Mouse (Mus musculus): Measurements from ENCODE around the gene Trim45. TPM values are rescaled to one million over a fixed set of nuclear protein-coding genes. Genes with fewer than 3 reads are reported as not detected.

The Trim45 gene
- polyA plus RNA-seq, 1 experiment from 2014 or later: 0.59 TPM

DNA sequence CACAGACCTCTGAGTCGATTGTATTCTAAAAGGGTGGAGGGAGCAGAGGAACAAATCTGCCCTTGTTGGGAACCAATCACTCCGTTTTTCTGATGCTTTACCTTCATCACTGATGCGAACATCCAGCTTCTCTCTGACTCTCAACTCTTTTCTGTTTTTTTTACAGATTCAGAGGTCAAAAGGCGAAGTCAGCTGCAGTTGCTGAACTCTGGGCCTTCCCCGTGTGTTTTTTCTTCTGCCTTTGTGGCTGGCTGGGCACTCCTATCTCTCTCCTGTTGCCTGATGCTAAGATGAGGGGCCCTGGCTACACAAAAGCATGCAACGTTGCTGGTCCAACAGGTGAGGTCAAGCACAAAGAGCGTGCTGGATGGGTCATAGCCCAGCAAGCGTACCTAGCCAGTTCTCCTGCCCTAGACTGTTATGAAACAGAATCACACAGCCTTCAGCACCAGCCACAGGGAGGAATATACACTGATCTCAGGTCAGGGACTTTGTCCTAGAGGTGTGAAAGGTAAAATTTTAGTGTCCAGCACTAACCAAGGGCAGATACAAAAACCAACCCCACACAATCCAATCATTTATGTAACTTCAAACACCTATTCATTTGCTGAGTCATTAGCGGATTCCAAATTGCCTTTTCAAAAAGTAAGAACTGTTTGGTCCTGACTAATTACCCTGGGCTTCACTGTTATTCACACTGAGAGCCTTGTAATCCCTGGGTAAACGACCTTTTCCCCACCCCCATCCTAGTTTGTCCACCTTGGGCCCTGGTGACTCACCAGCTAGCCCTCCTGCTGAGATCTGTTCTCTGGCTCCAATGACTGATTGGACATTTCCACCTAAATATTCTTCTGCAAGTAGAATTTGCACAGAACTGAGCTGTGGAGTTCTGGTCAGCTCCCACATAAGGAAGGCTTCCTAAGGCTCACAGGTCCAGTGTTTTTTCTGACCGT, 29.3 kb upstream of the Trim45 start:
- 56% methylated on average over 11 of the region's 11 CpGs for WGBS (ENCODE audit: insufficient replicate concordance)
- ATAC-seq: peak; percentile 63; the same call in 1 of the 2 replicates
- no peak for DNase-seq
- H3K4me2 ChIP-seq (ENCODE audit: low read depth, low read length): no peak overlapping the region
- no peak overlapping the region for H3K9ac ChIP-seq (replicated peaks)
- no peaks in the 10 kb centered on the region for H3K9me3 ChIP-seq (ENCODE audit: low read length)
- H3K27me3 ChIP-seq (ENCODE audit: insufficient read depth, low read length): no peaks in the 10 kb centered on the region
- H3K4me1 ChIP-seq (ENCODE audit: insufficient read depth): no peaks in the 10 kb centered on the region; the same call in 1 of the 2 replicates
- no peak overlapping the region for H3K27ac ChIP-seq (ENCODE audit: low read depth)
- H3K36me3 ChIP-seq (replicated peaks; ENCODE audit: insufficient read depth, low read length): no peaks in the 10 kb centered on the region
- no peak overlapping the region for H3K4me3 ChIP-seq (ENCODE audit: low read depth, low read length)
- no peak for TF ChIP-seq CTCF (IDR thresholded peaks at IDR 0.05; ENCODE audit: low read depth)

DNA sequence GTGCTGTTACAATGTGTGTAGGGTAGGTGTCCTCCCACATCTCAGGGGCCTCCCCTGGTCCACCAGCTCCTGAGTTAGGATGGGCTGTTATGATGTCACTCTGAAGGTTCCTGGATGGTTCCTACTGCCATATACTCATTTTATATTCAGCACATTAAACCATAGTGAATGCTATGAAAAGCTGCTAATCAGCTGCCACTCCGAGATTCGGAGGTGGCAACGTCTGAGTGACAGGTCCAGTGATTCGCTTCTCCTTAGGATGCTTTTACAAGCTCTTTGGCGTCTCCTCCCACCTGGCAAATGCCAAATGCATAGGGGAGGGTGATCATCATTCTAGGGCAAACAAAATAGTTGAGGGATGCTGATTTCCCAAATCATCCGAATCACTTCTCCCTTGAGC, 26.5 kb upstream of the Trim45 start:
- DNase-seq: no peak

DNA sequence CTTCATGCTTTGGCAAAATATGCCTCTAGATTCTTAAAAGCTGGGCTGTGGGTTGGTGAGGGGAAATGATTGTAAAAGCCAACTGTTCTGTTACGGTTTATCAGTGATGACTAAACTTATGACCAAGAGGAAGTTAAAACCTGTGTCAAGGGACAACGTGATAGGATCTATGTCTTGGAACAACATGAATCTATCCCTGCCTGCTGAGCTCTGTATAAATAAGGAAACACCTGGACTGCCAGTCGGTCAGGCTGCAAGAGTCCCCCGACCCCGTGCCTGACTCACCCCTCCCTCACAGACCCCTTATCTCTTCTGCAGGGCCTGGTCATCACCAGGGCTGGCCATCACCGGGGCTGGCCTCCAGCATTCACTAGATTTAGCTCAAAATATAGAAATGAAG, 15.9 kb upstream of the Trim45 start:
- Histone ChIP-seq H3K27me3 (ENCODE audit: insufficient read depth, low read length) (no peaks in the 10 kb centered on the region), H3K9me3 (ENCODE audit: low read length) (no peaks in the 10 kb centered on the region), H3K4me3 (ENCODE audit: low read depth, low read length) (no peak overlapping the region), H3K4me2 (ENCODE audit: low read depth, low read length) (no peak overlapping the region), H3K27ac (ENCODE audit: low read depth) (no peak overlapping the region), H3K36me3 (replicated peaks; ENCODE audit: insufficient read depth, low read length) (no peaks in the 10 kb centered on the region), H3K4me1 (ENCODE audit: insufficient read depth) (no peaks in the 10 kb centered on the region), H3K9ac (replicated peaks) (no peak overlapping the region)
- TF ChIP-seq CTCF (IDR thresholded peaks at IDR 0.05; ENCODE audit: low read depth) (no peak), EP300 (IDR thresholded peaks at IDR 0.05; ENCODE audit: low read depth) (no peak)
- ATAC-seq: no peak
- WGBS (ENCODE audit: insufficient replicate concordance): 10% methylated on average over 6 of the region's 6 CpGs
- DNase-seq: no peak

More for the DNA sequence above, 26.5 kb upstream of the Trim45 start:
- Histone ChIP-seq H3K27me3 (ENCODE audit: insufficient read depth, low read length) (no peaks in the 10 kb centered on the region), H3K27ac (ENCODE audit: low read depth) (no peak overlapping the region), H3K4me1 (ENCODE audit: insufficient read depth) (no peaks in the 10 kb centered on the region; the same call in 1 of the 2 replicates), H3K9ac (replicated peaks) (no peak overlapping the region), H3K36me3 (replicated peaks; ENCODE audit: insufficient read depth, low read length) (no peaks in the 10 kb centered on the region), H3K4me2 (ENCODE audit: low read depth, low read length) (no peak overlapping the region), H3K9me3 (ENCODE audit: low read length) (no peaks in the 10 kb centered on the region), H3K4me3 (ENCODE audit: low read depth, low read length) (no peak overlapping the region)
- 71% methylated on average over 6 of the region's 6 CpGs for WGBS (ENCODE audit: insufficient replicate concordance)
- ATAC-seq: no peak
- TF ChIP-seq CTCF (IDR thresholded peaks at IDR 0.05; ENCODE audit: low read depth) (no peak), EP300 (IDR thresholded peaks at IDR 0.05; ENCODE audit: low read depth) (no peak)

DNA sequence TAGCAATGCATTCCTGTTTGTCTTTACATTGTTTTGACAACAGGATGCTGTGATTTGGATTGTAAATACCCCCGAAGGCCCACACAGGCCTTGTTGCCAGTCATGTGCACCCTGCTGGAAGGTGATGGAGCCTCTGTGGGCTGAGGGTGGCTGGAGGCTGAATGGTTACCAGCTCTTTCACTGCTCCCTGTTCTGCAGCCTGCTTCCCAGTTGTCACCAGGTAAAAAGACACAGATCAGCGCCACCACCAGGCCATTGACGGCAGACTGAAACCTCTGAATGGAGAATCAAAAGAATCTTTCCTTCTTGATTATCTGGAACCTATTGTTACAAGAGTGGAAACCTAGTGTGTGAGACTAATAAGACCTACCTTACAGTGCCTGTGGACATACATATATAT, 15.1 kb upstream of the Trim45 start:
- TF ChIP-seq CTCF (IDR thresholded peaks at IDR 0.05; ENCODE audit: low read depth) (peak; percentile 51), EP300 (IDR thresholded peaks at IDR 0.05; ENCODE audit: low read depth) (no peak)
- WGBS (ENCODE audit: insufficient replicate concordance): 28% methylated on average over 3 of the region's 3 CpGs
- Histone ChIP-seq H3K9ac (replicated peaks) (no peak overlapping the region), H3K4me2 (ENCODE audit: low read depth, low read length) (no peak overlapping the region), H3K27ac (ENCODE audit: low read depth) (no peak overlapping the region), H3K27me3 (ENCODE audit: insufficient read depth, low read length) (no peaks in the 10 kb centered on the region), H3K4me3 (ENCODE audit: low read depth, low read length) (no peak overlapping the region), H3K4me1 (ENCODE audit: insufficient read depth) (no peaks in the 10 kb centered on the region), H3K9me3 (ENCODE audit: low read length) (no peaks in the 10 kb centered on the region), H3K36me3 (replicated peaks; ENCODE audit: insufficient read depth, low read length) (no peaks in the 10 kb centered on the region)
- ATAC-seq: no peak
- peak; percentile 27 for DNase-seq

DNA sequence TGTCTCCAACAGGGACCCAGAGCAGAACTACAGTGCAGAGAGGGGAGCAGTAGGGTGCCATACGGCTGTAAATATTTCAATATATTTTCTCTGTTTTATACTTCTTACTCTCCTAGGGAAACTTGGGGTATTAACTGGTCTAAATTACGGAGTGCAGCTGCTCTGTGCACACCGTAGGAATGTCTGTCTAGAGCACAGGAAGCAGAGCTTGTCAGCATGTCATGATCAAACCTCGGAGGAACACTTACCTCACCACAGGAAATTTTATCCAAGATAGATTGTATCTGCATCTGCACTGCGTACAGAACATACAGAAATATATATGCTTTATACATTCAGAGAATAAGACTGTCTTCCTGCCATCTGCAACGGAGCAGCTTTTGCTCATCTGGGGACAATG, 13.4 kb upstream of the Trim45 start:
- no peak for DNase-seq
- ATAC-seq: no peak
- no peak overlapping the region for H3K4me2 ChIP-seq (ENCODE audit: low read depth, low read length)
- no peaks in the 10 kb centered on the region for H3K27me3 ChIP-seq (ENCODE audit: insufficient read depth, low read length)
- no peak overlapping the region for H3K4me3 ChIP-seq (ENCODE audit: low read depth, low read length)
- no peaks in the 10 kb centered on the region for H3K4me1 ChIP-seq (ENCODE audit: insufficient read depth)
- TF ChIP-seq CTCF (IDR thresholded peaks at IDR 0.05; ENCODE audit: low read depth) (no peak), EP300 (IDR thresholded peaks at IDR 0.05; ENCODE audit: low read depth) (no peak)
- no peaks in the 10 kb centered on the region for H3K36me3 ChIP-seq (replicated peaks; ENCODE audit: insufficient read depth, low read length)
- no peak overlapping the region for H3K27ac ChIP-seq (ENCODE audit: low read depth)
- no peaks in the 10 kb centered on the region for H3K9me3 ChIP-seq (ENCODE audit: low read length)
- 34% methylated on average over 6 of the region's 6 CpGs for WGBS (ENCODE audit: insufficient replicate concordance)
- H3K9ac ChIP-seq (replicated peaks): no peak overlapping the region

DNA sequence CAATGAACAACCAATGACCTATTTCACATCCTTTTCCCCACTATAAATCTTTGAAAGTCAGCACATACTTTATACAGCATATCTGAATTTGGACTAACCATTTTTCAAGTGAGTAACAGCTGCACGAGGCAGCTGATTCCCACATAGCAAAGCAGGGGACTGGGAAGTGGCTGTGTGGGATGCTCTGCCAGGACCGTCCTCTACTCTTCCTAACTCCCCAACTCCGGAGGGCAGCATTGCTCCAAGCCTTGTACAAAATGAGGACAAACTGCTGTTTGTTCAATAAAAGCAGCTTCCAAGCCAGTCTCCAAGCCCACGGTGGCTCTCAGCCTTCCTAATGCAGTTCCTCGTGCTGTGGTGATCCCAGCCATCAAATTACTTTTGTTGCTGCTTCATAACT, 11.4 kb upstream of the Trim45 start:
- Histone ChIP-seq H3K4me2 (ENCODE audit: low read depth, low read length) (no peak overlapping the region), H3K36me3 (replicated peaks; ENCODE audit: insufficient read depth, low read length) (no peaks in the 10 kb centered on the region), H3K9me3 (ENCODE audit: low read length) (no peaks in the 10 kb centered on the region), H3K27ac (ENCODE audit: low read depth) (no peak overlapping the region), H3K4me3 (ENCODE audit: low read depth, low read length) (no peak overlapping the region), H3K9ac (replicated peaks) (no peak overlapping the region), H3K4me1 (ENCODE audit: insufficient read depth) (no peaks in the 10 kb centered on the region), H3K27me3 (ENCODE audit: insufficient read depth, low read length) (no peaks in the 10 kb centered on the region)
- TF ChIP-seq EP300 (IDR thresholded peaks at IDR 0.05; ENCODE audit: low read depth): no peak
- TF ChIP-seq CTCF (IDR thresholded peaks at IDR 0.05; ENCODE audit: low read depth): no peak
- ATAC-seq (no peak), DNase-seq (no peak)
- 58% methylated on average over 5 of the region's 5 CpGs for WGBS (ENCODE audit: insufficient replicate concordance)

Data from liver, postnatal 0 days (tissue).